Mouse (Mus musculus): ENCODE results near the gene Lgals2. TPM values are rescaled to one million over a fixed set of nuclear protein-coding genes. Genes with fewer than 3 reads are reported as not detected.

The Lgals2 gene
- total and polyA plus RNA-seq, 2 experiments from 2014 or later: not detected

DNA sequence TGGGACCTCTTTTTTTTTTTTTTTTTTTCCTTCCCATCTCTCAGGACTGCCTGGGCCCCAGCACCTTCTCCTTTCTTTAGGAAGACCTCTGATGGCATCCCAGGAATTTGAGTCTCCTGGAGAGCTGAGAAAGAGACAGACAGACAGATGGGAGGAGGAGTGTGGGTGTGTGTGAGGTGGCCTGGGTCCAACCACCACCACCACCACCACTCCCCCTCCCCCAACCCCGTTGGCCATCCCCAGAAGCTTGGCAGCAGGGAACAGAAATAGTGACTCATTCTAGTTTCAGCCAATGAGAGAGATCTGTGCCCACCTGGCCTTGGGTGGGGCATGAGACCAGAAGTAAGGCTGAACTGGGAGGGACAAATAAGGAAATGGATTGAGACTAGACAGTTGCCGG is 48.7 kb downstream of the Lgals2 start:
- no peak overlapping the region for H3K27ac ChIP-seq (ENCODE audit: low read depth, low read length)
- no peak for TF ChIP-seq CTCF (IDR thresholded peaks at IDR 0.05; ENCODE audit: low read depth)
- peaks cover 5% of the 10 kb centered on the region; the same call in 1 of the 2 replicates for H3K4me1 ChIP-seq (ENCODE audit: insufficient read depth)
- ATAC-seq (no peak), DNase-seq (no peak)
- no peak overlapping the region for H3K4me2 ChIP-seq (ENCODE audit: low read depth)
- no peaks in the 10 kb centered on the region for H3K9me3 ChIP-seq (ENCODE audit: low read length)
- 38% methylated on average over 2 of the region's 2 CpGs for WGBS
- no peak overlapping the region for H3K4me3 ChIP-seq (ENCODE audit: low read depth, low read length)
- H3K27me3 ChIP-seq (ENCODE audit: insufficient read depth, low read length): 0 out of 2 replicates have a peak, but pooled peaks cover under 1% of the 10 kb centered on the region
- no peak overlapping the region for H3K9ac ChIP-seq
- H3K36me3 ChIP-seq (ENCODE audit: insufficient read depth): no peaks in the 10 kb centered on the region

- no peak overlapping the region for H3K4me3 ChIP-seq (ENCODE audit: low read depth, low read length)
- ATAC-seq: no peak
- WGBS: 63% methylated on average over 2 of the region's 2 CpGs
- DNase-seq: no peak
- no peak overlapping the region for H3K27ac ChIP-seq (ENCODE audit: low read depth, low read length)
- H3K27me3 ChIP-seq (ENCODE audit: insufficient read depth, low read length): peaks cover 12% of the 10 kb centered on the region; the same call in 1 of the 2 replicates
- H3K4me2 ChIP-seq (ENCODE audit: low read depth): no peak overlapping the region
- H3K4me1 ChIP-seq (ENCODE audit: insufficient read depth): peaks cover 5% of the 10 kb centered on the region; the same call in 1 of the 2 replicates
- no peak for TF ChIP-seq CTCF (IDR thresholded peaks at IDR 0.05; ENCODE audit: low read depth)
- no peak overlapping the region for H3K9ac ChIP-seq
- H3K36me3 ChIP-seq (ENCODE audit: insufficient read depth): no peaks in the 10 kb centered on the region
- no peaks in the 10 kb centered on the region for H3K9me3 ChIP-seq (ENCODE audit: low read length)
Measured at GRCm38 (mm10) chr15:78805351-78805750, 50.0 kb downstream of the Lgals2 start.

DNA sequence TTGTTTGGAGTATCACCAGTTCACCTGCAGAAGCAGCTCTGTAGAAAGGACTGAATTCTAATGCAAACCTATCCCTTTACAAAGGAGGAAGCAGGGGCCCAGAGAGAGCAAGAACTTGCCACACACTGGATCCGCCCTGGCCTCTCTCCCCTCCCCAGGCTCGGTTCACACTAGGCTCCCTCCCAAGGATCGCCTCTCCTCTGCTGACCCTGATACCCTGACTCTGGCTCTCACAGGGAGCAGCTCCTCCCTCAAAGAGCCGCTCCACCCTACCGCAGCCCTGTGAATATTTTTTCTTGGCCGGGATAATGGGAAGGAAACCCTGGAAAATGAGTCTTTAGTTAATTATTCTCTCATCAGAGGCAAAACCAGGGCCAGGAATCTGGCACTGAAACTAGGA is 51.0 kb downstream of the Lgals2 start:
- H3K9me3 ChIP-seq (ENCODE audit: low read length): no peaks in the 10 kb centered on the region
- H3K27me3 ChIP-seq (ENCODE audit: insufficient read depth, low read length): peaks cover 12% of the 10 kb centered on the region; the same call in 1 of the 2 replicates
- DNase-seq (no peak), ATAC-seq (no peak)
- H3K4me2 ChIP-seq (ENCODE audit: low read depth): no peak overlapping the region
- 12% methylated on average over 6 of the region's 6 CpGs for WGBS
- H3K4me1 ChIP-seq (ENCODE audit: insufficient read depth): peaks cover 5% of the 10 kb centered on the region; the same call in 1 of the 2 replicates
- H3K36me3 ChIP-seq (ENCODE audit: insufficient read depth): no peaks in the 10 kb centered on the region
- H3K4me3 ChIP-seq (ENCODE audit: low read depth, low read length): no peak overlapping the region
- no peak overlapping the region for H3K9ac ChIP-seq
- H3K27ac ChIP-seq (ENCODE audit: low read depth, low read length): no peak overlapping the region
- TF ChIP-seq CTCF (IDR thresholded peaks at IDR 0.05; ENCODE audit: low read depth): no peak

- no peak for ATAC-seq
- no peak for TF ChIP-seq CTCF (IDR thresholded peaks at IDR 0.05; ENCODE audit: low read depth)
Measured at GRCm38 (mm10) chr15:78803499-78803900, 51.8 kb downstream of the Lgals2 start.

DNA sequence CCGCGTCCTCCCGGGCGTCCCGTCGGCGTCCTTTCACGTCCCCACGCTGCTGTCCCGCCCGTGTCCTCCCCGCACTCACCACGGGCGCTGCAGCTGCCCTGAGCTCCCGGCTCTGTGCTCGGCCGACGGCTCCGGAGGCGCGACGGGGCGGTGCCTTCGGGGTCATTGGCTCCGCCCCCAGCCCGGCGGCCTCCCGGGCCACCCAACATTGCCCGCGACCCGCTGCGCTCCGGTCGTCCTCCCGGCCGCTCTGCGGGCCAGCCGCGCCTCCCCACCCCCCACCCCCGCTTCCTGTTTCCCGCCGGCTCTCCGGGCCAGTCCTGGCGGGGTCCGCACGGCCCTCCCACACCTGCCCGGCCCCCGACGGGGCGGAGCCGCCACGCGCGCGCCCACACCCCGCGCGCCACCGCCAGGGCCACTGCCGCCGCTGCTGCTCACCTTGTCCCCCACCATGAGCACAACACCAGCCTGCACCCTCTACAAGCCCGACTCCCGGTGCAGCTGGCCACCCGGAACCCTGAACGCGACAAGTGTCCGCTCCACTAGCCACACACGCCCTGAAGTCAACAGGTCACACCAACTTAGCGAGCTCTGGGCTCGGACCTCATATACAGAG is 52.4 kb downstream of the Lgals2 start, which contains the start of gene Card10:
TSS of gene Card10 (minus strand) at position 267 of the 616 bp plus-strand sequence.
- Histone ChIP-seq H3K9me3 (ENCODE audit: low read length) (no peaks in the 10 kb centered on the region), H3K36me3 (ENCODE audit: insufficient read depth) (no peaks in the 10 kb centered on the region), H3K9ac (peak within 1 kb of the TSS; percentile 56), H3K4me1 (ENCODE audit: insufficient read depth) (peaks cover 5% of the 10 kb centered on the region; the same call in 1 of the 2 replicates), H3K4me2 (ENCODE audit: low read depth) (peak within 1 kb of the TSS; percentile 79), H3K27me3 (ENCODE audit: insufficient read depth, low read length) (peaks cover 12% of the 10 kb centered on the region; the same call in 1 of the 2 replicates), H3K4me3 (ENCODE audit: low read depth, low read length) (peak within 1 kb of the TSS; percentile 45), H3K27ac (ENCODE audit: low read depth, low read length) (no peak within 1 kb of the TSS)
- peak; percentile 54; the same call in 1 of the 2 replicates for ATAC-seq
- WGBS: 2% methylated on average over 52 of the region's 70 CpGs
- peak; percentile 16 for DNase-seq
- no peak for TF ChIP-seq CTCF (IDR thresholded peaks at IDR 0.05; ENCODE audit: low read depth)

More at GRCm38 (mm10) chr15:78803499-78803900, 51.8 kb downstream of the Lgals2 start:
- H3K4me1 ChIP-seq (ENCODE audit: insufficient read depth): peaks cover 5% of the 10 kb centered on the region; the same call in 1 of the 2 replicates
- H3K9me3 ChIP-seq (ENCODE audit: low read length): no peaks in the 10 kb centered on the region
- H3K9ac ChIP-seq: no peak overlapping the region
- H3K27me3 ChIP-seq (ENCODE audit: insufficient read depth, low read length): peaks cover 12% of the 10 kb centered on the region; the same call in 1 of the 2 replicates
- no peak overlapping the region for H3K4me3 ChIP-seq (ENCODE audit: low read depth, low read length)
- no peaks in the 10 kb centered on the region for H3K36me3 ChIP-seq (ENCODE audit: insufficient read depth)
- H3K4me2 ChIP-seq (ENCODE audit: low read depth): no peak overlapping the region
- no peak overlapping the region for H3K27ac ChIP-seq (ENCODE audit: low read depth, low read length)
- WGBS: 10% methylated on average over 8 of the region's 8 CpGs
- no peak for DNase-seq

GRCm38 (mm10) chr15:78801971-78802741 is 53.2 kb downstream of the Lgals2 start:
- 4% methylated on average over 67 of the region's 67 CpGs for WGBS
- TF ChIP-seq CTCF (IDR thresholded peaks at IDR 0.05; ENCODE audit: low read depth): no peak; the same call in 1 of the 2 replicates

More at GRCm38 (mm10) chr15:78801971-78802741, 53.2 kb downstream of the Lgals2 start:
- Histone ChIP-seq H3K4me2 (ENCODE audit: low read depth) (peak overlapping the region; percentile 79), H3K9ac (peak overlapping the region; percentile 56), H3K27ac (ENCODE audit: low read depth, low read length) (no peak overlapping the region), H3K4me1 (ENCODE audit: insufficient read depth) (peaks cover 5% of the 10 kb centered on the region; the same call in 1 of the 2 replicates), H3K27me3 (ENCODE audit: insufficient read depth, low read length) (peaks cover 12% of the 10 kb centered on the region; the same call in 1 of the 2 replicates), H3K4me3 (ENCODE audit: low read depth, low read length) (peak overlapping the region; percentile 45), H3K36me3 (ENCODE audit: insufficient read depth) (no peaks in the 10 kb centered on the region), H3K9me3 (ENCODE audit: low read length) (no peaks in the 10 kb centered on the region)
- ATAC-seq: 0 out of 2 replicates have a peak, but pooled peaks have one; percentile 27
- DNase-seq: no peak
